Mouse (Mus musculus) hindbrain, postnatal 0 days (tissue): ENCODE data around the gene Kcnma1. TPM values are rescaled to one million over a fixed set of nuclear protein-coding genes. Genes with fewer than 3 reads are reported as not detected.
A peak's percentile ranks its signal among the peaks of the same experiment; 100 is the strongest.

Source experiments
- ATAC-seq: fragments of 200-750 bp; cut with Nextera tagmentation; 2 replicates; pipeline ENCODE4 v1.8.0; 2017; ENCODE audit warnings: mild to moderate bottlenecking, moderate TSS enrichment, moderate library complexity
- DNase-seq: peaks from one replicate; pipeline ENCODE4 v3.0.0-alpha.2; 2015; ENCODE audit warnings: low spot score
- H3K27ac ChIP-seq: fragments of 300-500 bp; sonication (generic); 2 replicates; pipeline ENCODE4 v1.5.1; 2014; ENCODE audit warnings: mild to moderate bottlenecking
- H3K27me3 ChIP-seq: fragments of 300-500 bp; sonication (generic); 2 replicates; pipeline ENCODE4 v1.6.1; 2014; ENCODE audit warnings: low read length, mixed read lengths; ENCODE audit not compliant: insufficient read depth
- H3K36me3 ChIP-seq: fragments of 300-500 bp; sonication (generic); 2 replicates; pipeline ENCODE4 v1.6.1; 2014; ENCODE audit warnings: low read length, mixed read lengths; ENCODE audit not compliant: insufficient read depth
- H3K4me1 ChIP-seq: fragments of 300-500 bp; sonication (generic); 2 replicates; pipeline ENCODE4 v1.6.1; 2014; ENCODE audit warnings: antibody characterized with exemption, low read length, mixed read lengths; ENCODE audit not compliant: insufficient read depth
- H3K4me2 ChIP-seq: fragments of 300-500 bp; sonication (generic); 2 replicates; pipeline ENCODE4 v1.6.1; 2014; ENCODE audit warnings: low read depth, mild to moderate bottlenecking, low read length, moderate library complexity, mixed read lengths
- H3K4me3 ChIP-seq: fragments of 300-500 bp; sonication (generic); 2 replicates; pipeline ENCODE4 v1.5.1; 2014; ENCODE audit warnings: low read length
- H3K9ac ChIP-seq: fragments of 300-500 bp; sonication (generic); replicated peaks from 2 replicates; pipeline ENCODE4 v1.6.1; 2014; ENCODE audit warnings: mild to moderate bottlenecking, low read length, moderate library complexity, mixed read lengths
- H3K9me3 ChIP-seq: fragments of 300-500 bp; sonication (generic); 2 replicates; pipeline ENCODE4 v1.6.1; 2016; ENCODE audit warnings: low read length, mixed read lengths
- CTCF ChIP-seq: IDR thresholded peaks from 2 replicates; pipeline ENCODE4 v1.5.1; 2016; ENCODE audit warnings: antibody characterized with exemption, control low read depth, low read depth
- WGBS: fragments of 180-500 bp; shearing (Covaris S2); extraction: QIAGEN DNeasy Blood & Tissue Kit; methylation state at CpG from one replicate; pipeline ENCODE4 v1.1.7; 2014; 5-methylcytosine and 5-hydroxymethylcytosine counted together
- polyA plus RNA-seq: library from polyadenylated mRNA; unstranded; fragments of >200 nt; fragmentation: Nextera tagmentation; extraction: Ambion mirVana; gene quantifications from 2 replicates; pipeline ENCODE4 v1.2.1, GENCODE M21; 2015
- total RNA-seq: library from RNA; depleted of rRNA; stranded (reverse); fragments of >200 nt; gene quantifications from 2 replicates; pipeline ENCODE4 v1.2.3, GENCODE M21; 2014

Gene Kcnma1
- total and polyA plus RNA-seq, 2 experiments from 2014 or later: 15.9 to 36.1 TPM

DNA sequence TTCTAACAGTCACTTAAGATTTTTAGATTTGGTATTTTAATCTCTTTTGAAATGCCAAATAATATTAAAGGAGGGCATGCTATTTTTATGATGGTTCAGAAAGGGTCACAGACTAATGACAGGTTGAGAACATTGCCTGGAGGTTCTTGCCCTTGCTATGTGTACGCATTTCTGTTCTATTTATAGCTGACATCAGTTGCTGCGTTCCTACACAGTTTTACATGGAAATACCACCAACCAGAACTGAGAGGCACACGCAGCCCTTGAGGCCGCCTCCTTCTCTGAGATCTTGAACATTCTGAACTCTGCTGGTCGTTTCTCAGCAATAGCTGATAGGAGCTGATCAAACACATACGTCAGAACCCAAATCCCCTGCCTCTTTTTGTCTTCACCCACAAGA, 387.4 kb downstream of the Kcnma1 start:
- H3K9me3 ChIP-seq: no peaks in the 10 kb centered on the region
- no peak for TF ChIP-seq CTCF
- no peak overlapping the region for H3K9ac ChIP-seq
- no peaks in the 10 kb centered on the region for H3K27me3 ChIP-seq
- 64% methylated on average over 6 of the region's 6 CpGs for WGBS
- H3K4me1 ChIP-seq: no peaks in the 10 kb centered on the region
- DNase-seq (no peak), ATAC-seq (no peak)
- H3K4me3 ChIP-seq: no peak overlapping the region
- peak overlapping the region; percentile 36; the same call in 1 of the 2 replicates for H3K27ac ChIP-seq
- H3K4me2 ChIP-seq: no peak overlapping the region
- H3K36me3 ChIP-seq: no peaks in the 10 kb centered on the region

- Histone ChIP-seq H3K36me3 (no peaks in the 10 kb centered on the region), H3K27me3 (no peaks in the 10 kb centered on the region), H3K4me3 (no peak overlapping the region), H3K27ac (peak overlapping the region; percentile 36; the same call in 1 of the 2 replicates), H3K4me1 (no peaks in the 10 kb centered on the region), H3K4me2 (no peak overlapping the region), H3K9ac (no peak overlapping the region), H3K9me3 (no peaks in the 10 kb centered on the region)
- ATAC-seq (no peak), DNase-seq (no peak)
- 44% methylated on average over 2 of the region's 2 CpGs for WGBS
- TF ChIP-seq CTCF: no peak
These were observed 388.2 kb downstream of the Kcnma1 start for GRCm38 (mm10) chr14:23626114-23626513.

GRCm38 (mm10) chr14:23625436-23625835, 388.9 kb downstream of the Kcnma1 start:
- no peak for TF ChIP-seq CTCF
- no peaks in the 10 kb centered on the region for H3K9me3 ChIP-seq
- 90% methylated on average over 6 of the region's 6 CpGs for WGBS
- H3K4me1 ChIP-seq: no peaks in the 10 kb centered on the region
- no peak overlapping the region for H3K4me2 ChIP-seq
- H3K4me3 ChIP-seq: no peak overlapping the region
- no peak overlapping the region for H3K27ac ChIP-seq
- no peaks in the 10 kb centered on the region for H3K36me3 ChIP-seq
- DNase-seq (no peak), ATAC-seq (no peak)
- H3K9ac ChIP-seq: no peak overlapping the region
- H3K27me3 ChIP-seq: no peaks in the 10 kb centered on the region

DNA sequence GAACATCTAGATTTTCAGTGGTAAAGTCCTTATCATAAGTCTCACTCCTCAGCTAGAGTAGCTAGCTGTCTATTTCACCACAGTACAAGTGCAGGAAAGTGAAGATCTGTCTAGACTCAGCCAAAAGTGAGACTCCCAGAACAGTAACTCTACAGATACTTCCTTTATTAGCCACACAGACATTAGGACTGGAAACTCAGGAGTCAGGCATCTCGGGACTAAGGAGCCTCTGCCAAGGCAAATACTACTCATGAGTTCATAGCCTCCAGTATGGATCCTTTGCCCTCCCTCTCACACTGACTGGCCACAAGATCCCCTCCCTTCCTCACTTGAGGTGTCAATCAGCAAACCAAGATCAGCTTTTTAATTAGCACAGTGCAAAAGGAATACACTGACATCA, 389.8 kb downstream of the Kcnma1 start:
- Histone ChIP-seq H3K4me2 (no peak overlapping the region), H3K27me3 (no peaks in the 10 kb centered on the region), H3K9me3 (no peaks in the 10 kb centered on the region), H3K9ac (no peak overlapping the region), H3K36me3 (no peaks in the 10 kb centered on the region), H3K27ac (no peak overlapping the region), H3K4me1 (no peaks in the 10 kb centered on the region), H3K4me3 (no peak overlapping the region)
- whole genome bisulfite sequencing: 79% methylated on average over 1 of the region's 1 CpGs
- no peak for DNase-seq
- ATAC-seq: no peak
- TF ChIP-seq CTCF: no peak

DNA sequence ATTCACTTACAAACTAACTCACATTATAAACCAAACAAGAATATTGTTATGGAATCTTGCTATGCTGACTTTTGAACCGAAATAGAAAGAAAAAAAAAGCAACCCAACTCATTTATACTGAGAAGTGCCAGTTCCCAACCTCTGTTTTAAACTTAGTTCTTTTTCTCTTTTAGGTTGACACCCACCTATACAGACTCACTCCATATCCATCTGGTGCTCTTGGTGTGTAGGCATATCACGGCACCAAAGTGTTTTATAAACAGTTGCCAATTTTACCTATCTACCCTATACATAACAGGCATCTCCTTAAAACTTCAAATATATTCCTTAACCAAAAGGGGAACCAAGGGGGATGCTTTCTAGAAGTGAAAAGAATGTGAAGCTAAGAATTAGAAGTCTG, 393.6 kb downstream of the Kcnma1 start:
- no peak overlapping the region for H3K4me2 ChIP-seq
- no peak for DNase-seq
- no peaks in the 10 kb centered on the region for H3K4me1 ChIP-seq
- H3K27ac ChIP-seq: no peak overlapping the region
- no peaks in the 10 kb centered on the region for H3K36me3 ChIP-seq
- TF ChIP-seq CTCF: no peak
- H3K9ac ChIP-seq: no peak overlapping the region
- 98% methylated on average over 2 of the region's 2 CpGs for WGBS
- H3K9me3 ChIP-seq: no peaks in the 10 kb centered on the region
- H3K27me3 ChIP-seq: no peaks in the 10 kb centered on the region
- ATAC-seq: no peak
- no peak overlapping the region for H3K4me3 ChIP-seq

DNA sequence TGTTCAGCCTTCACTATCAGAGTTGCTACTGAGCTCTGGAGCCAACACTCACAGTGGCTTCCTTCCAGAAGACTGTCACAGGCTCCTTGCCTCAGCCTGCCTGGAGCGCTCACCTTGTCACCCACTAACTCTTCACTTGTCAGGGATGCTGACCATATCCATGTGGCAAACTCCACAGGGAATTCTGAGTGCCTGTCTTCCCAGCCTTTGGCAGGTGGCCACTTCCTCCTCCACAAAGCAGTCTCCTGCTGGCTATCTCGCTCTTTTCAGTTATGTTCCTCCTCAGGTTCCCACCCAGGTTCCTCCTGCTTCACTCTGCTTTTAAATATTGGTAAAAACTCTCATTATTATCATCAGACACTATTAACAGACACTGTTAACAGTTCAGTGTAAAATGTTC, 395.3 kb downstream of the Kcnma1 start:
- 63% methylated on average over 2 of the region's 2 CpGs for WGBS
- Histone ChIP-seq H3K36me3 (no peaks in the 10 kb centered on the region), H3K9ac (no peak overlapping the region), H3K27ac (no peak overlapping the region), H3K27me3 (no peaks in the 10 kb centered on the region), H3K4me3 (no peak overlapping the region), H3K4me2 (no peak overlapping the region), H3K4me1 (no peaks in the 10 kb centered on the region), H3K9me3 (no peaks in the 10 kb centered on the region)
- no peak for TF ChIP-seq CTCF
- ATAC-seq: no peak
- no peak for DNase-seq

- no peaks in the 10 kb centered on the region for H3K36me3 ChIP-seq
- no peaks in the 10 kb centered on the region for H3K4me1 ChIP-seq
- no peak for DNase-seq
- no peak for TF ChIP-seq CTCF
- WGBS: 52% methylated on average over 1 of the region's 1 CpGs
- H3K4me2 ChIP-seq: no peak overlapping the region
- H3K27ac ChIP-seq: no peak overlapping the region
- H3K9ac ChIP-seq: no peak overlapping the region
- no peaks in the 10 kb centered on the region for H3K27me3 ChIP-seq
- ATAC-seq: no peak
- H3K9me3 ChIP-seq: no peaks in the 10 kb centered on the region
- H3K4me3 ChIP-seq: no peak overlapping the region
These were observed 396.2 kb downstream of the Kcnma1 start for GRCm38 (mm10) chr14:23618081-23618480.
